Mouse (Mus musculus) liver, postnatal 0 days (tissue): Measurements from ENCODE around the gene Isoc2b.

Source experiments
- CTCF ChIP-seq: sonication (generic); IDR thresholded peaks from 2 replicates; pipeline ENCODE4 v1.5.1; 2016; ENCODE audit warnings: antibody characterized with exemption, low read depth
- EP300 ChIP-seq: IDR thresholded peaks from 2 replicates; pipeline ENCODE4 v1.6.1; 2016; ENCODE audit warnings: antibody characterized with exemption, low read depth, mild to moderate bottlenecking

DNA sequence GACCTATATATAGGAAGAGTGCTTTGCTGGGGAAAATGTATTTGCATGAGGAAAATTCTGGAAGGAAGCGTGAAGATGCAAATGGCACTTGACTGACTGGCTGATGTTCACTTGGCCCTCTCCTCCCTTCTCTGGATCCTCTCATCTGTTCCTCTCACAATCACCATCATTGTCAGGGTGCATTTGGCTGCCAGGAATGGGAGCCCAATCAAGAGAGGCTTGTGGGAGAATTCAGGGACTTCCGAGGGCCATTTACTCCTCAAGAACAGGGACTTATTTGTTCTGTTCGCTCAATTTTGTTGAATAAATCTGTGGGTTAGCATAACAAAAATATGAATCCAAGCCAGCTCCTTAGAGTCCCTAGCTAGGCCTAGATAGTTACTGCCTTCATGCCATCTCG, 48.4 kb downstream of the Isoc2b start:
- no peak for TF ChIP-seq CTCF
- TF ChIP-seq EP300, result no peak
